Mouse (Mus musculus) megakaryocyte, embryonic 14.5 days (primary cell): ENCODE results near the gene Lin28b.

Source experiments
- FLI1 ChIP-seq: IDR thresholded peaks from 2 replicates; pipeline ENCODE4 v1.6.1; 2012; ENCODE audit warnings: low read length, inconsistent platforms, mixed read lengths
- GATA1 ChIP-seq: IDR thresholded peaks from 3 replicates; pipeline ENCODE4 v1.6.1; 2012; ENCODE audit warnings: mixed read lengths, low read length, inconsistent platforms, borderline replicate concordance

DNA sequence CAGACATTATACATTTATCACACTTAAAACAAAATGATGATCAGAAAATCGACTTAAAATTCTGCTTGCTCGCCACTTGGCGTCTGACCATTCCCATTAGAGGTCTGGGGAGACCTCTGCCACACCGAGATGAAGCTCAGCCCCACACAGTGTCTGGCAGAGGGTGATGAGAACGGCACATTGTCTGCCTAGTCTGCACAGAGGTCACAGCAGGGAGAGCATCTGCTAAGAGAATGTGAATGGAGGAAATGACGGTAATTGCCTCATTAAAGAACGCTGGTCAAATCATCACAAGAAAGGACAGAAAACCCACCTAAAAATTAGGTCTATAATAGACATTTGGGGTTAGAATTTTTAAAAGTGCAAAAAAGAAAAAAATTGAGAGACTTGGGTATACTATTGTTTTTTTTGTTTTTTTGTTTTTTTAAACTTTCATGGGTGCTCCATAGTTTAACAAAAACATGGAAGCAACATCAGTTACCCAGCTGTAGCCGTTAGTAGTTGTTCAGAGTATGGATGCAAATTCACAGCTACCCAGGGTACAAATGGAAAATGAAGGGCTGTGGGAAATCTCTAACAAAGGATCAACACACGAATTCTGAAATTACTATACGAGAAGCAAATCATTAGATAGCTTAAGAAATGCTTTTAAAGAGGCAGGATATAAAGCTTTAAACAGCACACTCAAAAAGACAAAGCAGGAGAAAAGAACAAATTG, 75.4 kb downstream of the Lin28b start:
- TF ChIP-seq GATA1 (no peak), FLI1 (no peak)
